Mouse (Mus musculus) spleen, adult 2 months (tissue): ENCODE results near the gene Bsg.
A peak's percentile ranks its signal among the peaks of the same experiment; 100 is the strongest.

Source experiments
- CTCF ChIP-seq: fragments of 200-500 bp; IDR thresholded peaks from 2 replicates; pipeline ENCODE4 v1.5.1; 2011; ENCODE audit warnings: mild to moderate bottlenecking, inconsistent platforms; ENCODE audit not compliant: insufficient read depth, insufficient read length, insufficient replicate concordance; ENCODE audit errors: extremely low read depth
- POLR2A ChIP-seq: fragments of 200-500 bp; IDR thresholded peaks from 2 replicates; pipeline ENCODE4 v1.6.1; 2011; ENCODE audit warnings: low read depth, low read length, inconsistent platforms

DNA sequence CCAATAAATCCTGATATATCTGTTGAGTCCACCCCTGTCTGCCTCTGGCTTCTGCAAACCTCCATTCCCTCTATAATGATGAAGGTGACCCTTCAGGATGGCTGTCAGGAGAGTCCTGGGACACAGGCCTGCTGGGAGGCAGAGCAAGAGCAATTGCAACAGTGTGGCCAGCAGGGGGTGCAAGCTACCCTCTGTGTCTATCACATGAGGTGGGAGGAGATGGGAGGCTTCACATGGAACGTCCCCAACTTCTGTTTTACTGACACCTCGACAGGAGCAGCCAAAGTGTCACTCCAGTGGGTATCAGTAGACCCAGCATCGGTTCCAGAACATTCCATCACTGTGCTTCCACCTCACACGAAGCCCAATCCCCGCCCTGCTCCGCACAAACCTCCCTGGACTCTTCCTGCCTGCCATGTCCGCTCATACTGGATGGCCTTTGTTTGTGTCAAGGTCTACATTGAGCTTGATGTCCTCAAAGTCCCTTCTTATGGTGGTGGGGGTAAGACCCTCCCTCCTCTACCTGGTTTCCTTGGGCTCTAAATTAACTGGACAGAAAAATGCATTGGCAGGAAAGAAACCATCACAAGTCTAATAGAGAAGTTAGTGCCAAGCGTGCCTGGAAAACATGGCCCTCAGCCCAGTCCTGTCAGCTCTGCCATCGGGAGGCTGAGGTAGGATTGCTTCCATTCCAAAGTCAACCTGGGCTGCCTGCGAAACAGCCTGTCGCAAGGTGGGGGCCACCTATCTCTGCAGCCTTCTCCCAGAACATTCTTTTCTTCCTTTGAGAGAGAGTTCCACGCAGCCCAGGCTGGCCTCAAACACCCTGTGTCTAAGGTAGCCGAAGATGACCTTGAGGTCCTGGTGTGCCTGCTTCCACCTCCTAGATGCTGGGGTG lies 8.8 kb upstream of the Bsg start:
- TF ChIP-seq POLR2A (no peak), CTCF (peak; percentile 87; the same call in 1 of the 2 replicates)
